Mouse (Mus musculus) E14TG2a.4 (cell line): ENCODE measurements around the gene Ces2c.

Experiments used
- H3K27me3 ChIP-seq: 2 replicates; pipeline ENCODE4 v1.6.1; 2014; ENCODE audit warnings: low read length, control low read depth; ENCODE audit not compliant: insufficient read depth
- H3K36me3 ChIP-seq: 2 replicates; pipeline ENCODE4 v1.6.1; 2014; ENCODE audit warnings: low read length, control low read depth; ENCODE audit not compliant: insufficient read depth
- H3K4me1 ChIP-seq: replicated peaks from 2 replicates; pipeline ENCODE4 v1.6.1; 2014; ENCODE audit warnings: low read depth, low read length, control low read depth
- H3K4me3 ChIP-seq: replicated peaks from 2 replicates; pipeline ENCODE4 v1.5.1; 2014; ENCODE audit warnings: mild to moderate bottlenecking, low read length
- H3K9me3 ChIP-seq: 2 replicates; pipeline ENCODE4 v1.6.1; 2014; ENCODE audit warnings: low read length, control low read depth
- CTCF ChIP-seq: conservative IDR thresholded peaks from 2 replicates; pipeline ENCODE4 v1.5.1; 2014; ENCODE audit warnings: low read length
- NANOG ChIP-seq: IDR thresholded peaks from 2 replicates; pipeline ENCODE4 v1.6.1; 2014; ENCODE audit warnings: borderline replicate concordance, low read length, mixed read lengths
- POU5F1 ChIP-seq: IDR thresholded peaks from 2 replicates; pipeline ENCODE4 v1.6.1; 2014; ENCODE audit warnings: low read length, borderline replicate concordance

Ces2c gene

GRCm38 (mm10) chr8:104846831-104847230, at the start of gene Ces2c:
Gene Ces2c (plus strand): TSS chr8:104847068.
- H3K9me3 ChIP-seq, result no peaks in the 10 kb centered on the region
- H3K4me1 ChIP-seq, result no peaks in the 10 kb centered on the region

DNA sequence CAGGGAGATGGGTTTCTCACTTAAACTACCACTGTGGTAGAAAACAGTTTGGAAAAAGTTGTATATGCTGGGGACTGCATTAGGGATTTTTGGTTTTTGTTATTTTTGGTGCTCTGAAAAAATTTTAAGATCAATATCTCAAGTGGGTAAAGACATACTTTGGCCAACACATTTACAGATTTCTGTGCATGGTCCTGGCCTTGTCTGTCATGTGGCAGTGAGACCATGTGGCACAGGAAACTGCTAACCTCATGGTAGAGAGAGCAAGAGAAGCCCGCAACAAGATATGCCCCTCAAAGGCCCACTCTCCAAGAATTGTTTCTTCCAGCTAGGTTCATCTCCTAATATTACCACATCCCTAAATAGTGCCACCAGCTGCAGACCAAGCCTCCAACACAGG, 47.5 kb upstream of the Ces2c start:
- peaks cover 7% of the 10 kb centered on the region; the same call in 1 of the 2 replicates for H3K9me3 ChIP-seq
- TF ChIP-seq CTCF, result no peak
- no peak for TF ChIP-seq POU5F1
- no peak for TF ChIP-seq NANOG
- H3K4me3 ChIP-seq, result no peak overlapping the region
- no peaks in the 10 kb centered on the region for H3K36me3 ChIP-seq
- H3K27me3 ChIP-seq, result peaks cover 12% of the 10 kb centered on the region
- no peaks in the 10 kb centered on the region for H3K4me1 ChIP-seq

More at GRCm38 (mm10) chr8:104846831-104847230, at the start of gene Ces2c:
- Histone ChIP-seq H3K4me3 (no peak within 1 kb of the TSS), H3K36me3 (no peaks in the 10 kb centered on the region), H3K27me3 (no peaks in the 10 kb centered on the region)
- TF ChIP-seq POU5F1, result no peak
- no peak for TF ChIP-seq CTCF
- TF ChIP-seq NANOG, result no peak

DNA sequence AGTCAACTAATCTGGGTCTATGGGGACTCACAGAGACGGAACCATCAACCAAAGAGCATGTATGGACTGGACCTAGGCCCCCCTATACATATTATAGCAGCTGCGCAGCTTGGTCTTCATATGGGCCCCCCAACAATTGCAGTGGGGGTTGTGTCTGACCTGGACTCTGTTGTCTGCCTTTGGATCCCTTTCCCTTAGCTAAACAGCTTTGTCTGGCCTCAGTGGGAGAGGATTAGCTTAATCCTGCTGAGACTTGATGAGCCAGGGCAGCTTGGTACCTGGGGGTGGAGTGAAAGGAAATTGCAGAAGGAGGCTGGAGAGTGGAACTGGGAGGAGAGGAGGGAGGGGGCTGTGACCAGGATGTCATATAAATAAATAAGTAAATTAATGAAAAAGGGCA, 40.7 kb upstream of the Ces2c start:
- no peak overlapping the region for H3K4me3 ChIP-seq
- H3K4me1 ChIP-seq, result no peaks in the 10 kb centered on the region
- H3K9me3 ChIP-seq, result no peaks in the 10 kb centered on the region
- H3K36me3 ChIP-seq, result no peaks in the 10 kb centered on the region
- no peaks in the 10 kb centered on the region for H3K27me3 ChIP-seq
- TF ChIP-seq NANOG (no peak), POU5F1 (no peak), CTCF (no peak)

- no peak for TF ChIP-seq NANOG
- no peak for TF ChIP-seq CTCF
- no peak for TF ChIP-seq POU5F1
- H3K4me3 ChIP-seq, result no peak overlapping the region
- no peaks in the 10 kb centered on the region for H3K9me3 ChIP-seq
- H3K4me1 ChIP-seq, result no peaks in the 10 kb centered on the region
- no peaks in the 10 kb centered on the region for H3K36me3 ChIP-seq
- no peaks in the 10 kb centered on the region for H3K27me3 ChIP-seq
Observed at GRCm38 (mm10) chr8:104808542-104809413, 38.1 kb upstream of the Ces2c start.

DNA sequence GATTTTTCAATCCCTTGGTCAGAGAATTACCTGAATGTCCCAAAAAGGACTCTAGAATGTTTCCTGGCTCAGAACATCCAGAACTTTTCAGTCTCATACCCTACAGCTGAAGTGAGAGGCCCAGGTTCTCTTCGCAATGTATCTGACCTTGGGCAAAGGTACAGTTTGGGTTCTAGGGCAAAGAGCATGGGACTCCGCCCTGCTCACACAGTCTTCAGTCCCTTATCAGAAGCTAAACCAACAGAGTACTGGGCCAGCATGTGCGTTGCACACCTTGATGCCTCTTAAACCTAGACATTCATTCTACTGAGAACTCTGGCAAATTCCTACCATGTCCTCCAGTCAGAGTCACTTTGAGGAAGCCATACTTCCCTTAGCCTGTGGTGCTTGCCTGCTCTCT, 37.4 kb upstream of the Ces2c start:
- no peaks in the 10 kb centered on the region for H3K27me3 ChIP-seq
- no peaks in the 10 kb centered on the region for H3K4me1 ChIP-seq
- H3K4me3 ChIP-seq, result no peak overlapping the region
- H3K9me3 ChIP-seq, result no peaks in the 10 kb centered on the region
- TF ChIP-seq NANOG (no peak), POU5F1 (no peak), CTCF (no peak)
- H3K36me3 ChIP-seq, result no peaks in the 10 kb centered on the region

- Histone ChIP-seq H3K4me3 (no peak overlapping the region), H3K4me1 (no peaks in the 10 kb centered on the region), H3K9me3 (peaks cover 12% of the 10 kb centered on the region), H3K36me3 (no peaks in the 10 kb centered on the region), H3K27me3 (no peaks in the 10 kb centered on the region)
- no peak for TF ChIP-seq POU5F1
Observed at GRCm38 (mm10) chr8:104826912-104827311, 20.0 kb upstream of the Ces2c start.

DNA sequence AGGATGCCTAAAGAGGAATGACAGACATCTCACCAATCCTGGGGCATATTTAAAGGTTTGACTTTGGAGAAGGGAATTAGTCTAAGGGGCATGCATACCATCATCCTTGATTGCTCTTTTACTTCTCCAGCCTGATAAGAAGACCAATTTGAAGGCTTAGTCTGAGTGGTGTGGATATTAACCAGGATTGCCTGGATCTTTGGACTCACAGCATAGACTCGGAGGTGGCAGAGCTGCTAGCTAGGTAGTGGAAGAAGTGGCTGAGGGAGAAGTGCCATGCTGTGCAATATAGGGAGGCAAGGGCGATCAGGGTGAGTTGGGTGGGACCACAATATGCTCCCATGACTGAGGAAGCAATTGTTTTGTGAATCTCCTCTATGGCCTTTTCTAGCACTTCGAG, 18.6 kb upstream of the Ces2c start:
- H3K4me1 ChIP-seq, result no peaks in the 10 kb centered on the region
- no peaks in the 10 kb centered on the region for H3K27me3 ChIP-seq
- no peaks in the 10 kb centered on the region for H3K36me3 ChIP-seq
- H3K4me3 ChIP-seq, result no peak overlapping the region
- TF ChIP-seq NANOG (no peak), POU5F1 (no peak), CTCF (no peak)
- peaks cover 12% of the 10 kb centered on the region for H3K9me3 ChIP-seq

GRCm38 (mm10) chr8:104831440-104831839, 15.4 kb upstream of the Ces2c start, which contains the start of gene Ces2b:
Gene Ces2b (plus strand): TSS chr8:104831572.
- no peaks in the 10 kb centered on the region for H3K4me1 ChIP-seq
- no peak within 1 kb of the TSS for H3K4me3 ChIP-seq
- TF ChIP-seq POU5F1 (no peak), NANOG (no peak), CTCF (no peak)
- peaks cover 2% of the 10 kb centered on the region; the same call in 1 of the 2 replicates for H3K9me3 ChIP-seq
- H3K36me3 ChIP-seq, result no peaks in the 10 kb centered on the region
- no peaks in the 10 kb centered on the region for H3K27me3 ChIP-seq
